Mouse (Mus musculus): ENCODE data around the gene Syngr3.

DNA sequence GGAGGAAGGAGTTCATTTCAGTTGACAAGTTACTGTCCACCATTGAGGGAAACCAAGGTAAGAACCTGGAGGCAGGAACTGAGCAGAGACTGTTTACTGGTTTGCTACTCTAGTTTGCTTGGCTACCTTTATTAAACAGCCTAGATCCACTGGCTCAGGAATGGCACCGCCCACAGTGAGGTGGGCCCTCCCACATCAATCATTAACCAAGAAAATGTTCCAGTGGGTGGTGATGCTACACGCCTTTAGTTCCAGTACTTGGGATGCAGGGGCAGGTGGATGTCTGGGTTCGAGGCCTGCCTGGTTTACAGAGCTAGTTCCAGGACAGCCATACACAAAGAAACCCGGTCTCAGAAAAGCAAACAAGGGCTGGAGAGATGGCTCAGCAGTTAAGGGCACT, 48.5 kb upstream of the Syngr3 start:
- TF ChIP-seq CTCF (IDR thresholded peaks at IDR 0.05; ENCODE audit: low read depth), result no peak
- no peak for TF ChIP-seq EP300 (IDR thresholded peaks at IDR 0.05; ENCODE audit: low read depth)
